Mouse (Mus musculus) kidney, adult 2 months (tissue): ENCODE measurements around the gene Faap20. TPM values are rescaled to one million over a fixed set of nuclear protein-coding genes. Genes with fewer than 3 reads are reported as not detected.

Experiments used
- DNase-seq: peaks from one replicate; pipeline ENCODE4 v3.0.0; 2021
- H3K27ac ChIP-seq: fragments of 200-500 bp; 2 replicates; pipeline ENCODE4 v1.5.1; 2012; ENCODE audit warnings: low read depth, low read length, control low read depth, inconsistent platforms; ENCODE audit not compliant: insufficient read depth
- H3K27me3 ChIP-seq: fragments of 200-500 bp; replicated peaks from 2 replicates; pipeline ENCODE4 v1.6.1; 2012; ENCODE audit warnings: mild to moderate bottlenecking, moderate library complexity, low read length, inconsistent platforms; ENCODE audit not compliant: control insufficient read depth, insufficient read depth
- H3K36me3 ChIP-seq: fragments of 200-500 bp; 2 replicates; pipeline ENCODE4 v1.6.1; 2012; ENCODE audit warnings: mild to moderate bottlenecking, moderate library complexity, low read length, inconsistent platforms; ENCODE audit not compliant: control insufficient read depth, insufficient read depth
- H3K4me1 ChIP-seq: fragments of 200-500 bp; 2 replicates; pipeline ENCODE4 v1.6.1; 2011; ENCODE audit warnings: low read length; ENCODE audit not compliant: control insufficient read depth, insufficient read depth
- H3K4me3 ChIP-seq: fragments of 200-500 bp; 2 replicates; pipeline ENCODE4 v1.5.1; 2011; ENCODE audit warnings: mild to moderate bottlenecking, low read depth, low read length, control low read depth; ENCODE audit not compliant: insufficient read depth
- CTCF ChIP-seq: fragments of 200-500 bp; conservative IDR thresholded peaks from 2 replicates; pipeline ENCODE4 v1.5.1; 2011; ENCODE audit warnings: low read depth, mild to moderate bottlenecking, control low read depth, low read length, moderate library complexity, mixed read lengths; ENCODE audit not compliant: insufficient read depth, insufficient read length
- POLR2A ChIP-seq: fragments of 200-500 bp; IDR thresholded peaks from one replicate; pipeline ENCODE4 v1.6.1; 2011; ENCODE audit warnings: low read depth, low read length, control low read depth
- WGBS: fragments of 180-500 bp; shearing (Covaris S2); methylation state at CpG from one replicate; pipeline ENCODE4 v1.1.7; 2018; 5-methylcytosine and 5-hydroxymethylcytosine counted together
- polyA plus RNA-seq: library from polyadenylated mRNA; depleted of rRNA; stranded (reverse); fragments of >200 nt; gene quantifications from 2 replicates; pipeline ENCODE4 v1.2.3, GENCODE M21; 2012

The Faap20 gene
- polyA plus RNA-seq, 1 experiment: 68.9 TPM

DNA sequence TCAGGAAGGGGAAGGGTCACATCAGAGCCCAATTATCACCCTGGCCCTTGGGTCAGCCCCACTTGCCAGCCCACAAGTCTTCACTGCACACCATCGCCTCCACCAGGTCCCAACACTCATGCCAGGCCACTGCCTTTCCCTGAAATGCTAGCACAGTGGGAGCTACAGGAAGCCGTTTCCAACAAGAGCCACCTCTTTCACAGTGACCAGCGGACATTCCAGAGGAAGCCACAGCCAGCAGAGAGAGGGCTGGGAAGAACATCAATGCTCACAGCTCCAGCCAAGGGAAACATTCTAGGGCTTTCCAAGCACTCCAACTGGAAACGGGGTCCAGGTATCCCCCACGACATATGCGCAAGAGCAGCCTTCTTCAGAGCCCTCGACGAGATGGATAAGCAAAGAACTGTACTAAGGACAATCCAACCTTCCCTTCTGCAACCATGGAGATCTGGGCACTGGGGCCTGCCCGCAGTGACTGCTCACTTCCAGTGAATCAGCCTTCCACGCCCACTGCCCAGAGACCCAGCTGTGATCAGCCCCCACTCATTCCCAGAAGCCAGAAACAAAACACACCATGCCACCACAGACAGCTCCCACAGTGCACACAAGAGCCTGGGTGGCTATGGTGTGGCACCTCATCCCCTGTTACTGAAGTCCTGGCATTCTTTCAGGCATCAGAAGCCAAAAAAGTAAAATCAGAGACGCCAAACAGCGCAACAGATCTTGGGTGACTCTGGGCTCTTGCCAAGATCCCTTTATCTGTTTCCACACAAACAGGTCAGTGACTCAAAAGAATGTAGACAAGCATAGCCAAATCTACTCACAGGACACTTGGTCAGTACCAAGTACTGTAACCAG lies 33.6 kb upstream of the Faap20 start:
- Histone ChIP-seq H3K4me1 (peaks cover 83% of the 10 kb centered on the region), H3K36me3 (no peaks in the 10 kb centered on the region), H3K27me3 (no peaks in the 10 kb centered on the region), H3K27ac (peak overlapping the region; percentile 3; the same call in 1 of the 2 replicates), H3K4me3 (no peak overlapping the region)
- peak; percentile 66 for DNase-seq
- WGBS: 33% methylated on average over 12 of the region's 12 CpGs
- TF ChIP-seq CTCF: no peak
- no peak for TF ChIP-seq POLR2A

DNA sequence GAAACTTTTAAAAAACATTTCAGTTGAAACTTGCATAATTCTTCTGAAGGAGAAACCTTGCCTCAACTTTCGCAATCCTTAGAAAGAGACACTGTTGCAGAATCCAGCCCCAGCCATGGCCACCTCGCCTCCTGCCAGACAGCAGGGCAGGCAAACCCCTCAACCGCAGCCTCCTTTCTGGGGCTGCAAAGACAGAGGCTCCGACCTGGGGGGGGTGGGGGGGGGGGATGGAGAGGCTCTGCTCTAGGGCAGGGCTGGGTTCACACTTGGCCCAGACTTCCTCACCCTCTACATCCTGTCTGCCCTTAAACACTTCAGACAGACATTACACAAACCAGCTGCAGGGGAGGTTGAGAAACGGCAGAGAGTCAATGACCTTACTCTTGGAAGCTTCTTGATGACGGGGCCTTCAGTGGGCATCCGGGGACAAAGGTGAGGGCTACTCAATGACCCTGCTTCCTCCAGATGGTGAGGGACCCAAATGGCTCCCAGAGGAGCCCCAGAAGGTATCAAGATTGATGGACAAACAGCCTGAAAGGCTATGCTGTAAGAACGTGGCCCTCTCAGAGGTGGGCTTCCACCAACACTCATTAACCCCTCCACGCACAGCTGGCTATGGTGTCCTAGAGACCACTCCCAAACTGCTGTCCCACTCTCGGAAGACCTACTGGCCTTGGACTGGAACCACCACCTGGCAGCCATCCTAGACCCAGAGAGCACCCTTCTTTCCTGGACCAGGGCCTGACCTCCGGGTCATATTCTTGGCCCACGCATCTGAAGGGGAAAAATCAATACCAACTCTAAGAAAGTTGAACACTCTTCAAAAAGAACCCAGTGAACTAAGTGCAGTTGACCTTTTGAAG lies 32.1 kb upstream of the Faap20 start:
- H3K27ac ChIP-seq: no peak overlapping the region
- 22% methylated on average over 12 of the region's 12 CpGs for WGBS
- H3K4me1 ChIP-seq: peaks cover 86% of the 10 kb centered on the region
- no peaks in the 10 kb centered on the region for H3K36me3 ChIP-seq
- DNase-seq: peak; percentile 78
- no peak overlapping the region for H3K4me3 ChIP-seq
- no peak for TF ChIP-seq POLR2A
- no peak for TF ChIP-seq CTCF
- H3K27me3 ChIP-seq: no peaks in the 10 kb centered on the region

DNA sequence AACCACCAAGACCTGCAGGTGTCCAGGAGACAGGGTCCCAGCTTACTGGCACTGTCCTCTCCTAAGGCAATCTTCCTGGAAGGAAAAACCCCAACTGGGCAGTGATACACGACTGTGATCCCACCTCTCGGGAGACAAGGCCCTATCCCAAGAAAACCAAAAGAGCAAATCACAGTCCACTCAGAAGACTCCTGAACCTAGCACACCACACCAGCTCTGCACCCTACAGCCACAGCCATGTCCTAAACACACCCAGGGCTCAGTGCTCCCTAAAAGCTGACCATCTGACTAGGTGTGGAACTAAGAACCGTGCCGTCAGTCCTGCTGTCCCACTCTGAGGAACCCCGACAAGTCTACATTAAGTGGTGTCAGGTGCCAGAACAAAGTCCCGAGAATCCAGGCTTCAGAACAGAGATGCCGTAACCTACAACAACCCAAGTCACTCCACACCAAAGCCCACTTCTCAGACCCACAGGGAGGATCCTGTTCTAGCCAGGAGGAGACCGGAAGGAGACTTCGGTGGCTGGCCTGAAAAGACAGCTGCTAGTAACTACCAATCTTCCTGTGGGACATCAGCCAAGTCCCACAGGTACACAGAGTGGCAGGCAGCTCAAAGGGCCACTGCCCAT lies 31.4 kb upstream of the Faap20 start:
- H3K36me3 ChIP-seq: no peaks in the 10 kb centered on the region
- peak overlapping the region; percentile 4; the same call in 1 of the 2 replicates for H3K4me3 ChIP-seq
- H3K27ac ChIP-seq: no peak overlapping the region
- DNase-seq: peak; percentile 49
- WGBS: 31% methylated on average over 9 of the region's 9 CpGs
- peaks cover 79% of the 10 kb centered on the region for H3K4me1 ChIP-seq
- H3K27me3 ChIP-seq: no peaks in the 10 kb centered on the region
- TF ChIP-seq CTCF: no peak
- no peak for TF ChIP-seq POLR2A

DNA sequence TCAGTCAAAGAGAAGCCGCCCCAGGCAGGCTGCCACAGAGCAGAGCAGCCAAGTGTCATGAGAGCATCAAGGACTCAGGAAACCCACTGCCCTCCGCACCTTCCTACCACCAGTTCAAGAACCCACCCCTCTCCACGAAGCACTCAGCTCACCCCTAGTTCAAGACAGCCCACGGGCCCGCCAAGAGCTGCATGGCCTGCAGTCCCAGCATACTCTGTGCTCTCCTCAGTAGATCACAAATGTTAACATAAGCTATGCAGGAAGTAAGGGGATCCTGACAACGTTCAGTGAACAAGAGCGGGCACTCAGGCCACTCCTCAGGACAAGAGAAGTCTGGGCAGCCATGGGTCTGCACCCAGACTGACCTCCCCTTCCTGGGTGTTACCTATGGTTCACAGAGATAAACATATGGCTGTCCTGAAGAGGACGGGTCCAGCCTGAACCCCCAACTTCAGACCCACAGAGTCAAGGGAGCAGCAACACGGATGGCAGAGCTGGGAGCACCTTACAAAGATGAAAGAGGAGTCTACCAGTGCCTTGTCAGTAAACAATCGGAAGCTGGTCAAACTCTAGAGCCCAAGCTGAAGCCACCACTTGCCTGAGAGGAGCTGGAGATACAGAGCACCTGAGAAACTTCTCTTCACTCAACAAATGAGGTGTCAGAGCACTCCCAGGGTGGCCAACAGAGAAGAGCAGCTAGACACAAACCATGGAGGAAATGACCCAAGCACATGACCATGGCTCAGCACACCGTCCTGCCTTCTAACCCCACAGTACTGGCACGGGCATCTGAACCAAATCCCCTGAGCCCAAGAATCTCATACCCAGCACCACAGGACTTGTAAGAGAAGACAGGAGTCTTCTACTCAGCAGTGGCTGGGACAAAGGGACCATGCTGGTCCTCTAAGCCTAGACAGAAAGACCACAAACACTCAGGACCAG lies 30.1 kb upstream of the Faap20 start:
- WGBS: 17% methylated on average over 12 of the region's 12 CpGs
- Histone ChIP-seq H3K27me3 (no peaks in the 10 kb centered on the region), H3K4me1 (peaks cover 72% of the 10 kb centered on the region), H3K4me3 (peak overlapping the region; percentile 98), H3K36me3 (no peaks in the 10 kb centered on the region), H3K27ac (peak overlapping the region; percentile 26)
- DNase-seq: peak; percentile 52
- TF ChIP-seq POLR2A (no peak), CTCF (no peak)

DNA sequence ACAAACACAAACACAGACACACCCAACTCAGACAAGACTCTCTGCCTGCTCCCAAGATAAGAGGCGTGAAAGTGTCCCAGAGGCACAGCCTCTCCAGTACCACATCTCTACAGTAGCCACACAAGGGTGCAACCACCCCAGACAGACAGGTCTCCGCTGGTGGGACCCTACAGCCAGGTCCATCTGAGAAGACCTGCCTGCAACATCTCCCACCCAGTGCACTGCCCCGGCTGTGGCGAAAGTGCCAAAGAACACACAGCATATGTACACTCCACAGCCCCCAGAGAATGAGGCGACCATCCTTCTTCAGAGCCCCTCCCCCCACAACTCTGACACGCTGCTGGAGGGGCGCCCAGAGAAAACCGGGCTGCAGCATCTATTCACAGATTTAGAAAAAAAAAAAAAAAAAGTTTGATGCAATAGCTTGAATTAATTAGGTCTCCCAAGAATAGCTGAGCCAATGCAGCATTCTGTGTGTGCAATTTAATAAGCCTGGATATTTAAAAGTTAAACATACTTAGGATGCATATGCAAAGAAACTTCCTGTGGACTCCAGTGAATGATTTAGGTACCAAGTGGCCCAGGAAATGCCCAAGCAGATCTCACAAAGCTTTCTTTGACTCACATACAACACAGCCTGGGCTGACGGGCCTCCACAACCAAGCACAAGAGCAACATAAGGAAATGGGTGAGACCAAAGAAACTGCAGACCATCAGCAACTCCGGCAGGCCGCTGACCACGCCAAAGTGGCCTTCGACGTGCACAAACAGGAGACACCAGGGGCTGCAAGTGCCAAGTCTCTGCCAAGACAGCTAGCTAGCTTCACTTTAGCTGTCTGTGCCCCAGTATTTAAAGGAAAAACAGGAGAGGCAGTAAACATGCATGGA lies 29.1 kb upstream of the Faap20 start:
- DNase-seq: no peak
- no peak for TF ChIP-seq POLR2A
- TF ChIP-seq CTCF: no peak
- WGBS: 5% methylated on average over 14 of the region's 14 CpGs
- Histone ChIP-seq H3K27me3 (no peaks in the 10 kb centered on the region), H3K27ac (peak overlapping the region; percentile 65), H3K4me3 (peak overlapping the region; percentile 98), H3K4me1 (peaks cover 62% of the 10 kb centered on the region), H3K36me3 (no peaks in the 10 kb centered on the region)

DNA sequence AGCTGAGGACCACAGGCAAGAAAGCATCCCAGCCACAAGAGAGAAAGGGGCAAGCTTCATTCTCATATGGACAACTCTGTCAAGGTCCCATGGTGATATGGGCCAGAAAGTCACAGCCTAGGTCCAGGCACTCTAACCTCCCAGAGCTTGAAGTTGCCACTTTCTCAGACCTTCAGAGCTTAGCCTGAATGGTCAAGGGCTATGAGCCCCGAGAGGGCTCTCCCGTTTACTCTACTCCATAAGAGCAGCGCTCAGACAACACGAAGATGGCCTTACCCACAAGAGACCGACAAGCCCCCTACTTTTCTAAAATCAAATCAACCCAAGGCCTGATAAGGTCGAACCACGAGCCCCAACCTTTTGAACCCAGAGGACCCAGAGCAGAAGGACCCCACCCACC lies 28.5 kb upstream of the Faap20 start:
- no peak for DNase-seq
- H3K4me3 ChIP-seq: peak overlapping the region; percentile 98
- H3K36me3 ChIP-seq: no peaks in the 10 kb centered on the region
- TF ChIP-seq CTCF: no peak
- no peak for TF ChIP-seq POLR2A
- peak overlapping the region; percentile 65 for H3K27ac ChIP-seq
- no peaks in the 10 kb centered on the region for H3K27me3 ChIP-seq
- peaks cover 56% of the 10 kb centered on the region for H3K4me1 ChIP-seq
- 5% methylated on average over 7 of the region's 7 CpGs for WGBS
